In genomic region chr5:114177966-114178719, GRCm38 (mm10) we compare ENCODE assay signal across 28 mouse cellular contexts. TPM values are rescaled to one million over a fixed set of nuclear protein-coding genes. Genes with fewer than 3 reads are reported as not detected.
DNase-seq lines count a peak whose midpoint lies in the region; ATAC-seq and TF ChIP-seq lines count a peak whose summit lies in the region.
"Had no signal": no experiment of that assay in that cellular context is flagged by ENCODE, and none has a peak within 500 bp of the region (broad histone marks: within the 10 kb centered on the region; RNA-seq: fewer than 3 reads in every experiment).

No protein-coding gene starts in this region.

- no peak overlapping the region for H3K27ac ChIP-seq in hindbrain, postnatal 0 days
- H3K27ac ChIP-seq in hindbrain, embryonic 10.5 days: no peak overlapping the region
- no peak overlapping the region for H3K27ac ChIP-seq in CH12.LX (ENCODE audit: insufficient read depth, low read depth)
- H3K27ac ChIP-seq: embryonic facial prominence, embryonic 10.5 days; heart, embryonic 15.5 days; hindbrain, embryonic 13.5 days; limb, embryonic 12.5 days; liver, embryonic 13.5 days; midbrain, embryonic 13.5 days; neural tube, embryonic 13.5 days had no signal

- in situ Hi-C loops in CH12.LX (cut with MboI; ENCODE audit: low pct_ligation_motif_present, low pct_unique_long_range_greater_than_20kb, low sequenced_read_pairs): loop anchor here (5.0 kb wide), 1 partner anchor 129 kb away; no protein-coding TSS in a partner anchor
- in situ Hi-C loops in Patski (cut with MboI; ENCODE audit: low pct_unique_long_range_greater_than_20kb): no loop called here

- H3K27me3 ChIP-seq in hindbrain, postnatal 0 days (ENCODE audit: insufficient read depth, low read length): 0 out of 2 replicates have a peak, but pooled peaks cover 4% of the 10 kb centered on the region
- peaks cover 13% of the 10 kb centered on the region; the same call in 1 of the 2 replicates for H3K27me3 ChIP-seq in hindbrain, embryonic 10.5 days (ENCODE audit: insufficient read depth, poor library complexity, severe bottlenecking)
- no peaks in the 10 kb centered on the region for H3K27me3 ChIP-seq in CH12.LX (replicated peaks)
- H3K27me3 ChIP-seq in Patski: no peaks in the 10 kb centered on the region
- H3K27me3 ChIP-seq: heart, embryonic 15.5 days; liver, embryonic 13.5 days had no signal

- H3K4me1 ChIP-seq in hindbrain, postnatal 0 days (ENCODE audit: insufficient read depth, low read length): peaks cover 5% of the 10 kb centered on the region; the same call in 1 of the 2 replicates
- peaks cover 22% of the 10 kb centered on the region for H3K4me1 ChIP-seq in hindbrain, embryonic 10.5 days (replicated peaks)
- H3K4me1 ChIP-seq in CH12.LX (ENCODE audit: control insufficient read depth in 1 of 2, insufficient read depth in 2 of 2): peaks cover 0 to 45% of the 10 kb centered on the region in 2 experiments; a peak in 2 of 4 replicates

- POLR2A ChIA-PET in Patski (lab: Charles Lee): no interaction called here

- TF ChIP-seq RAD21 in CH12.LX (IDR thresholded peaks at IDR 0.05; ENCODE audit: low read depth, low read length): peak; percentile 7

- no peak overlapping the region for H3K4me2 ChIP-seq in hindbrain, postnatal 0 days (ENCODE audit: low read depth, low read length)
- no peak overlapping the region for H3K4me2 ChIP-seq in CH12.LX (ENCODE audit: insufficient read depth, low read depth, poor library complexity, severe bottlenecking)
- H3K4me2 ChIP-seq: heart, embryonic 15.5 days; hindbrain, embryonic 13.5 days; limb, embryonic 12.5 days; liver, embryonic 13.5 days; midbrain, embryonic 13.5 days; neural tube, embryonic 13.5 days had no signal

- 86% methylated on average over 4 of the region's 4 CpGs for WGBS in hindbrain, postnatal 0 days
- WGBS in hindbrain, embryonic 10.5 days: 82% methylated on average over 4 of the region's 4 CpGs

- H3K9me3 ChIP-seq in hindbrain, postnatal 0 days (ENCODE audit: low read length): no peaks in the 10 kb centered on the region
- no peaks in the 10 kb centered on the region for H3K9me3 ChIP-seq in hindbrain, embryonic 10.5 days
- H3K9me3 ChIP-seq in CH12.LX (replicated peaks; ENCODE audit: low read length): peaks cover 2% of the 10 kb centered on the region
- H3K9me3 ChIP-seq: embryonic facial prominence, embryonic 10.5 days; heart, embryonic 15.5 days; hindbrain, embryonic 13.5 days; limb, embryonic 12.5 days; liver, embryonic 13.5 days; midbrain, embryonic 13.5 days; neural tube, embryonic 13.5 days had no signal

- DNase-seq in adrenal gland, postnatal 10 days: peak; percentile 59
- no peak for DNase-seq in adrenal gland, postnatal 4 days (ENCODE audit: low spot score in 2 of 2)
- DNase-seq in hindbrain, postnatal 0 days (ENCODE audit: low spot score): no peak
- no peak for DNase-seq in hindbrain, embryonic 10.5 days (ENCODE audit: low spot score)
- DNase-seq in CH12.LX (ENCODE audit: extremely low read depth) (no peak), Patski (ENCODE audit: low read depth, low spot score) (no peak)
- no peak for DNase-seq in cerebellum, adult 11-12 months
- no peak for DNase-seq in heart, postnatal 14 days
- DNase-seq: adrenal gland, postnatal 25 days; cerebellum, adult 11 months; cerebellum, postnatal 10 days; gastrocnemius, postnatal 36 days; kidney, adult 8-10 months; kidney, postnatal 10 days; liver, embryonic 13.5 days; lung, adult 2 months; lung, postnatal 14 days; retina, postnatal 1 day; thymus, postnatal 36 days had no signal

- ATAC-seq in hindbrain, postnatal 0 days: no peak
- ATAC-seq in Patski: no peak
- ATAC-seq: forebrain, embryonic 16.5 days; inflammation-experienced regulatory T-cells, adult 6 months; midbrain, embryonic 13.5 days had no signal

- intact Hi-C loops in heart, postnatal 14 days (cut with DNase I): loop anchor here (2.0 kb wide), 1 partner anchor 39 kb away; no protein-coding TSS in a partner anchor

- no peak overlapping the region for H3K4me3 ChIP-seq in hindbrain, postnatal 0 days (ENCODE audit: low read length)
- no peak overlapping the region for H3K4me3 ChIP-seq in hindbrain, embryonic 10.5 days
- no peak overlapping the region for H3K4me3 ChIP-seq in CH12.LX (replicated peaks in 1 of 3; ENCODE audit: low read depth in 2 of 3, low read length in 2 of 3, poor library complexity in 1 of 3)
- H3K4me3 ChIP-seq: embryonic facial prominence, embryonic 10.5 days; heart, embryonic 15.5 days; hindbrain, embryonic 13.5 days; limb, embryonic 12.5 days; liver, embryonic 13.5 days; megakaryocyte, embryonic 14.5 days; midbrain, embryonic 13.5 days; neural tube, embryonic 13.5 days had no signal

- TF ChIP-seq CTCF in hindbrain, postnatal 0 days (IDR thresholded peaks at IDR 0.05; ENCODE audit: low read depth): peak; percentile 14; the same call in 1 of the 2 replicates
- TF ChIP-seq CTCF in CH12.LX (conservative IDR thresholded peaks at IDR 0.05 in 1 of 2, IDR thresholded peaks at IDR 0.05 in 1 of 2; ENCODE audit: low read depth in 2 of 2, low read length in 2 of 2): peak; percentile 10 to 39; a peak in 2 of 4 replicates
- peak; percentile 37 for TF ChIP-seq CTCF in Patski (IDR thresholded peaks at IDR 0.05)

- TF ChIP-seq POLR2A in CH12.LX (IDR thresholded peaks at IDR 0.05; ENCODE audit: low read depth, low read length): no peak

- CTCF ChIA-PET in Patski (lab: Charles Lee): no interaction called here

- dilution Hi-C loops in CH12.LX (cut with MboI; ENCODE audit: extremely low pct_ligation_motif_present, extremely low pct_unique_long_range_greater_than_20kb, low sequenced_read_pairs): no loop called here

- H3K36me3 ChIP-seq in hindbrain, postnatal 0 days (ENCODE audit: insufficient read depth, low read length): no peaks in the 10 kb centered on the region
- H3K36me3 ChIP-seq in hindbrain, embryonic 10.5 days: no peaks in the 10 kb centered on the region
- no peaks in the 10 kb centered on the region for H3K36me3 ChIP-seq in CH12.LX (replicated peaks in 1 of 2; ENCODE audit: control insufficient read depth in 1 of 2, insufficient read depth in 1 of 2, low read length in 1 of 2)
- H3K36me3 ChIP-seq: embryonic facial prominence, embryonic 10.5 days; heart, embryonic 15.5 days; hindbrain, embryonic 13.5 days; limb, embryonic 12.5 days; liver, embryonic 13.5 days; midbrain, embryonic 13.5 days; neural tube, embryonic 13.5 days had no signal

- no peaks in the 10 kb centered on the region for H3K79me2 ChIP-seq in CH12.LX (replicated peaks; ENCODE audit: control insufficient read depth, extremely low read depth, insufficient read depth, poor library complexity, severe bottlenecking)

- no peak for TF ChIP-seq EP300 in CH12.LX (IDR thresholded peaks at IDR 0.05; ENCODE audit: low read length)

- H3K9ac ChIP-seq in hindbrain, postnatal 0 days (replicated peaks; ENCODE audit: low read length): no peak overlapping the region
- H3K9ac ChIP-seq in CH12.LX (ENCODE audit: insufficient read depth, low read depth): no peak overlapping the region
- H3K9ac ChIP-seq: heart, embryonic 15.5 days; hindbrain, embryonic 13.5 days; limb, embryonic 12.5 days; liver, embryonic 13.5 days; midbrain, embryonic 13.5 days; neural tube, embryonic 13.5 days had no signal

TF ChIP-seq in CH12.LX, 34 proteins besides CTCF, POLR2A, EP300 and RAD21:
- TF ChIP-seq JUND (conservative IDR thresholded peaks at IDR 0.05; ENCODE audit: low read depth, low read length) (no peak), ZMIZ1 (IDR thresholded peaks at IDR 0.05; ENCODE audit: low read depth, low read length) (no peak), SIN3A (IDR thresholded peaks at IDR 0.05; ENCODE audit: low read length) (no peak), NRF1 (IDR thresholded peaks at IDR 0.05; ENCODE audit: low read depth, low read length) (no peak), RCOR1 (conservative IDR thresholded peaks at IDR 0.05; ENCODE audit: low read depth, low read length) (no peak)

RNA-seq across cellular contexts. Expression of gene Acacb, which starts 31.8 kb away (rescaled TPM):
- 100 to 1,000 TPM; 113 to 138 TPM for total RNA-seq in adrenal gland, postnatal 10 days (2021)
- 10 to 100 TPM; 25.6 to 31.5 TPM for total RNA-seq in adrenal gland, postnatal 4 days (2021)
- 3.4 and 7.0 TPM in 2 replicates for total RNA-seq in hindbrain, postnatal 0 days (2014; rRNA removed)
- polyA plus RNA-seq in hindbrain, postnatal 0 days (2015; fragmentation: Nextera tagmentation; extraction: Ambion mirVana): 5.1 and 6.1 TPM in 2 replicates
- polyA plus RNA-seq in hindbrain, embryonic 10.5 days (2016; fragmentation: Nextera tagmentation; extraction: Ambion mirVana): 1.8 TPM in 2 replicates
- 3.9 and 6.2 TPM in 2 replicates for total RNA-seq in CH12.LX (2012; rRNA removed)
- 13.4 and 14.1 TPM in 2 replicates for total RNA-seq in CH12.LX (2014; rRNA removed)
- 16.3 and 17.0 TPM in 2 replicates for polyA plus RNA-seq in CH12.LX (2012; ENCODE audit: insufficient read length, low read depth)
- polyA plus RNA-seq in Patski (2021): 13.4 TPM
- total RNA-seq in heart, postnatal 14 days (2021): 100 to 1,000 TPM; 184 to 195 TPM

RNA-seq across cellular contexts. Expression of gene Ung, which starts 48.0 kb away (rescaled TPM):
- 10 to 100 TPM; 11.4 to 13.3 TPM for total RNA-seq in adrenal gland, postnatal 10 days (2021)
- total RNA-seq in adrenal gland, postnatal 4 days (2021): 10 to 100 TPM; 15.3 to 17.0 TPM
- 13.8 and 15.5 TPM in 2 replicates for total RNA-seq in hindbrain, postnatal 0 days (2014; rRNA removed)
- polyA plus RNA-seq in hindbrain, postnatal 0 days (2015; fragmentation: Nextera tagmentation; extraction: Ambion mirVana): 13.8 and 14.0 TPM in 2 replicates
- polyA plus RNA-seq in hindbrain, embryonic 10.5 days (2016; fragmentation: Nextera tagmentation; extraction: Ambion mirVana): 41.9 and 60.8 TPM in 2 replicates
- 39.1 and 53.4 TPM in 2 replicates for total RNA-seq in CH12.LX (2012; rRNA removed)
- 43.5 and 51.9 TPM in 2 replicates for total RNA-seq in CH12.LX (2014; rRNA removed)
- 83.3 and 91.9 TPM in 2 replicates for polyA plus RNA-seq in CH12.LX (2012; ENCODE audit: insufficient read length, low read depth)
- polyA plus RNA-seq in Patski (2021): 13.2 TPM
- 10 to 100 TPM; 24.1 to 26.9 TPM for total RNA-seq in heart, postnatal 14 days (2021)

RNA-seq across cellular contexts. Expression of gene Alkbh2, which starts 50.1 kb away (rescaled TPM):
- 1 to 10 TPM; 6.3 to 8.6 TPM for total RNA-seq in adrenal gland, postnatal 10 days (2021)
- total RNA-seq in adrenal gland, postnatal 4 days (2021): 10 to 100 TPM in 1 of 2 experiments, 1 to 10 TPM in 1; 7.9 to 12.9 TPM
- total RNA-seq in hindbrain, postnatal 0 days (2014; rRNA removed): 3.1 and 9.5 TPM in 2 replicates
- 7.6 and 8.0 TPM in 2 replicates for polyA plus RNA-seq in hindbrain, postnatal 0 days (2015; fragmentation: Nextera tagmentation; extraction: Ambion mirVana)
- 13.1 and 13.4 TPM in 2 replicates for polyA plus RNA-seq in hindbrain, embryonic 10.5 days (2016; fragmentation: Nextera tagmentation; extraction: Ambion mirVana)
- total RNA-seq in CH12.LX (2012; rRNA removed) (35.0 and 35.7 TPM in 2 replicates), CH12.LX (2014; rRNA removed) (34.4 TPM in 2 replicates)
- polyA plus RNA-seq in CH12.LX (2012; ENCODE audit: insufficient read length, low read depth) (39.3 and 41.4 TPM in 2 replicates), Patski (2021) (34.1 TPM)
- total RNA-seq in heart, postnatal 14 days (2021): 1 to 10 TPM; 2.0 to 2.3 TPM
